Mouse (Mus musculus) bone marrow, adult 2 months (tissue): ENCODE results near the gene Scaper.

Experiments
- CTCF ChIP-seq: fragments of 200-500 bp; IDR thresholded peaks from 2 replicates; pipeline ENCODE4 v1.5.1; 2011; ENCODE audit warnings: low read length, control low read depth; ENCODE audit not compliant: control insufficient read depth, insufficient read depth
- POLR2A ChIP-seq: fragments of 200-500 bp; IDR thresholded peaks from 2 replicates; pipeline ENCODE4 v1.6.1; 2011; ENCODE audit warnings: low read depth, mild to moderate bottlenecking, control low read depth, low read length, borderline replicate concordance; ENCODE audit not compliant: control insufficient read depth

GRCm38 (mm10) chr9:55511521-55511993, 426.4 kb downstream of the Scaper start:
- TF ChIP-seq CTCF (no peak), POLR2A (no peak)
